Mouse (Mus musculus) lung, postnatal 25 days (tissue): Measurements from ENCODE around the gene Ets1.
A peak's percentile ranks its signal among the peaks of the same experiment; 100 is the strongest.

Experiments used
- DNase-seq: peaks from one replicate; pipeline ENCODE4 v3.0.0; 2022; ENCODE audit warnings: low spot score

The Ets1 gene

DNA sequence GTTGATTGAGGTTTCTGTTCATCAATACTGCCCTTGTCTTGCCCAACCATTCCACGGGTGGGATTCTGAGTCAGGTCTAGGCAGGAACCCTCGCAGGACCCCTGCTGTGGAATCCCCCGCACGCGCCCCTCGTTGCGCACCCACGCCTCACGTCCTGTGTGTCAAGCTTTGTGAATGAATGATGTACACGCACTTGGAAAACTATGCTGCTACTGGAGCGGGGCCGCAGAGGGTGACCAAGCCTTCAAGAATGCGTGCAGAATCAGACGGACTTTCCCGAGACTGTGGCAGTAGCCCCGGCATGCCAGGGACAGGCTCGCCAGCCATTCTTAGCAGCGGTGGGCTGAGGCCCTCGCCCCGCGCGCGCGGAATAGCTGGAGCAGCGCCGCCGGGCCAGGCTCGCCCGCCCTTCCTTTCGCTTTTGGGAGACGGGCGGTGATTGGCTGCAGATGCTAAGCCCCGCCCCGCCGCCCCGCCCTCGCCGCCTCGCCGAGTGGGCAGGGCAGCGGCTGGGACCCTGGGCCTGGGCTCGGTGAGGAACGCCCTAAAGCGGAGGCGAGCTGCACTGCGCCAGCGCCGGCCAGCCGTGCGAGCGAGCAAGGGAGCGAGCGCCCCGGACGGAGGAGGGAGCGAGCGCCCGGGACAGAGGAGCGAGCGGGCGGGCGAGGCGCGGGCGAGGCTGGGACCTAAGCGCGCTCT lies 59.6 kb downstream of the Ets1 start:
- DNase-seq: peak; percentile 98

DNA sequence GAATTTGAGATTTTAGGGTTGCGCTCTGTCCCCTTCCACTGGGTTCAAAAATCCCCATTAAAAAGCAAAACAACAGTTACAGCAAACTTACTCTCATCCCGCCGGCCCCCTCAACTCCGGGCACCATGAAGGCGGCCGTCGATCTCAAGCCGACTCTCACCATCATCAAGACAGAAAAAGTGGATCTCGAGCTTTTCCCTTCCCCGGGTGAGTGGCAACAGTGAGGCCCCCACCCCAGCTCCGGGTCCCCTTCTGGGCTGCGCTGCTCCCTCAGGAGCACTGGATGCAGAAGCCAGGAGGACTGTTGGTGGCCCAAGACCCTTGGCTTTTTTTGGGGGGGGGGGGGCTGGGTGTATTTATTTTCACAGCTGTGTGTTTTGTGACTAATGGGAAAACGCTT lies 60.2 kb downstream of the Ets1 start:
- no peak for DNase-seq

DNA sequence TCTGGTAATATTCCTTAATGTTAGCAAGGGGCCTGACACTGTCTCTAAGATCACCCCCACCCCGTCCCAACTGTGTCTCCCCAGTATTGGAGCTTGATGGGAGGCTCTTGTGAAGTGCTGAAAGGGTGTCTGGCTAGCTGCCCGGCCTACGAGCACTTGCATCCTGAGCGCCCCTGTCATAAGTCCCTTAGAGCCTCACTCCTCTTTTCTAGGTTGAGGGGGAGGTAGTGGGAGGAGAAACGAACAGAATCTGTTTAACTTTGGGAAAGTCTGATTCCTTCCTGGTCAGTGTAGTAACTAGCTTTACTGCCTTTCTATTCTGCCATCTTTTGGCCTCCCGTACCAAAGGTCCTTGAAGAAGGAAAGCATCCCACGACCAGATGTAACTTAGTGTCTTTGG lies 60.7 kb downstream of the Ets1 start:
- DNase-seq: peak; percentile 72

DNA sequence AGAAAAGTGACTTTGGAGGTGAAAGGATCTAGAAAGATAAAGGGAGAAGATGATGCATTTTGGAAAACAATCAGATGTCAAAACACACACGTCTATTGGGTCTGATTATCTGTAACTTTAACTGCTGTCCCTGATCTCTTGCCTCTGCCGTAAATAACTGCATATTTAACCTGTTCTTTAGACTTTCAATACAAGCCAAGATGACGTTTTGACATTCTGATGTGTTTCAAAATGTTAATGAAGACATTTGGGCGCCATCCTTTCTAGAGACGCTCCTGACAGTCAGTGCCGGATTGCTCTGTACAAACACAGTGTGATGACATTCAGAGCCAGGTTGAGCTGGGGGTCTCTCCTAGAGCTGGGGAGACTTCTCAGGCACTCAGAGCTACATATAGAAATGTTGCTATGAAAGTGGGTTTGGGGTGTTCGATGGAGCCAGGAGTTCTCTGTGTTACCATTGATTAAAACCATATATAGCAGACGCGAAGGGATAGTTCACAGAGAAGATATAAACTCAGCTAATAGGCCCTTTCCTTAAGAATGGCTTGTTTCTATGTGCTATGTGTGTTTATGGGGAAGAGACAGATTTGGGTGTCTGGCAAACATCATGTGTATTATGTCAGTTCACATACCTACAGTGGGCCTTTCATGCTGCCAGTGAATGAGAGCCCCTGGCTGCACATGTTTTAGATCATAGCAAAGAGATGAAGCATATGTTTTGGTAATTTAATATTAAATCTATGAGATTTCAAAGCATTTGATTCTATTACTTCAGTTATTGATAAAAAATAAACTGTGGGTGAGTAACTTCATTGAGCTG lies 61.5 kb downstream of the Ets1 start:
- DNase-seq: no peak

DNA sequence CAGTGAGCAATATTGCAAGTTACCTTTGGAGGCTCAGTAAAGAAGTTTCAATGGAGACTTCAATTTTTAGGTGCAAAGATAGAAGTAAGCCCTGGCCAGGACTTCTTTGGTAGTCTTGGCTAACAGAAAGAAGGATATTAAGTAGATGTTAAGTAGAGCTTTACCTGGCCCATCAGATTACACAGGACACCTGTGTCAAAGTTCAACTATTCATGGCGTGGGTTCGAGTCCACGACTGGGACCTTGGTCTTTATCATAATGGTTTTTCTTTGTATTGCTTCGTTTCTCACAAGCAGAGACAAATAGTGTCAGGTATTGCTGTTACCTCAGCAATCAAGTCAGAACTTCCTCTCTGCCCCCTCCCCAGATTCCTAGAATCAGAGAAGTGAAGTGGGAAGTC lies 62.7 kb downstream of the Ets1 start:
- no peak for DNase-seq

GRCm38 (mm10) chr9:32699391-32699841 lies 63.4 kb downstream of the Ets1 start:
- DNase-seq: no peak

DNA sequence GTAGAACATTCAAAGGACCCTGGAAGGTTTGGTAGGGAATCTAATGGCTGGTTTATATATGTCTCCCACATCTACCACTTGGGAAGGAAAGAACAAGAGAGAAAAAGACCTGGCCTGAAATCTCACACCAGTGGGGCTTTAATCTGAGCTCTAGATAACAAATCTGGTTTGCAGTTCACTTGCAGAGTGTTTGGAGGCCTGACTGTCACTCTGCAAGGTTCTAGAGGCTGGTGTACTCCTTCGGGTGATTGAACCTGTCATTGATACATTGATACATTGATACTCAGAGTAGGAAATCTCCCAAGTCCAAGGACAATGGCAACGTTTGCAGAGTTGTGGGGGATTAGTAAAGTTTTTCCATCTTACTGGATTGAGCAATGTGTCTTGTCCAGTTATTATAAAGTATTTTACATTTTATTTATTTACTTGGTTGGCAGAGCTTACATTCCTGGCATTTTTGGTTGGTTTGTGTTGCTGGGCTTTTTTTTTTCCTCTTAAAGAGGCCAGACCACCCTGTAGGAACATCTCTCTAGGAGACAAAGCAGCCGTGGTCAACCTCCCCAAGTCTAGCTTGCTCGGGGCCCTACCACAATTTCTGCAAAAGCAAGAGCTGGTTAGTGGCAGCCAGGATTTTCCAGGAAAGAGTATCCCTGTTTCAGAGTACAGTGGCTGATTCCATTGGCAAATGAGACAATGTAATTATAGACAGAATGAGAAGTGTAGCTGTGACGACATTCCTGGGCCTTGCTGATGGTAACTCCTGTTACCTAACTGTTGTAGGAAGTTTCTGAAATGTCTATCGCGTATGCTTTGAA lies 64.3 kb downstream of the Ets1 start:
- DNase-seq: no peak

DNA sequence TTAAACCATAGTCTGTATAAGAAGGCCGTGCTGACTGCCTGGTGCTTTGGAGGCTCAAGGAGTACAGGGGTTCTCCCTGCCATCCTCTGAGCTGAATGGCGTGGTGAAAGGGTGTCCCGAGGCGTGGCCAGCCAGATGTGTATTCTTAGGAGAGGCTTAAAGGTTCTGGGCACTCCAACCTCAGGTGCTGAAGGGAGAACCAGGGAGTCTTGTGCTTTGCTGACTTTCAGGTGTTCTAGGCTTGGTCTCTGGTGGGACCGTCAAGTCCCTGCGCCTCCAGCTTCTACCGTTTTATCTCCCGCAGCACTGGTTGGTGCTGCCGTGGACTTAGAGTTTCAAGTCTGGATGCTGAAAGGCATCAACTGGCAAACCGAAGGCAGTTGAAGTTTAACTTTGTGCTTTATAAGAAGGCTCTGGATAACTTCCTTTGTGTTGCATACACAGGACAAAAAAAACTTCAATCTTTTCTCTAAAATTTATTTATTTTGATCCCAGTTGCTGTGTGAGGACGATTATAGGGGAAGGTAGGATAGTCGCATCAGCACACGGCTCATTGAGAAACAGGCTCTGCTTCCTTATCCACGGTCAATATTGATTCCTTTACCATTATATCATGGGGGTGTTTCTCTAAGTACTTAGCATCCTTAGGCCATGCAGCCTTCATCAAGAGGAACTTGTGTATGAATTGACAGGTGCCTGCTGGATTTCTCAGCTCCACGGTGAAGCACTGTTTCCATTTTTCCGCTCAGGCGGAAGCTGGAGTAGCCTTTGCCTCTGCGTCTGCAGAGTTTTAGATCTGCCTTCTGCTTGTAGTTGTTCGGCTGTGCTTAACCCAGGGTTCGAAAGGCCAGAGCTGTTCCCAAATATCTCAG lies 65.3 kb downstream of the Ets1 start:
- no peak for DNase-seq

DNA sequence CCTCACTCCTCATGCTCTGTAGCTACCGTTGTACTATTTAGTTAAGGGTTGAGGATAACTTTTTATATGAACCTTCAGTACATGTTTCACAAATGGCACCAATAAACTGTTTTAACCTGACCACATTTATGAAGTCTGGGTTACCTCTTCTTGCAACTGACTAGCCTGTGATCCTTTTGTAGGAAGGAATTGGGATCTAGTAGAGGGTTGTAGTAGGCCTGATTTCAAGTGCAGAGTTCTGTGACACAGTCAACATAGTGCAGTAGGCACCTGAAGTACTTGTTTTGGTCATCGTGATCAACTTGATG lies 65.9 kb downstream of the Ets1 start:
- DNase-seq: no peak

GRCm38 (mm10) chr9:32702836-32703395 lies 66.9 kb downstream of the Ets1 start:
- no peak for DNase-seq

GRCm38 (mm10) chr9:32703976-32704745 lies 68.1 kb downstream of the Ets1 start:
- no peak for DNase-seq

DNA sequence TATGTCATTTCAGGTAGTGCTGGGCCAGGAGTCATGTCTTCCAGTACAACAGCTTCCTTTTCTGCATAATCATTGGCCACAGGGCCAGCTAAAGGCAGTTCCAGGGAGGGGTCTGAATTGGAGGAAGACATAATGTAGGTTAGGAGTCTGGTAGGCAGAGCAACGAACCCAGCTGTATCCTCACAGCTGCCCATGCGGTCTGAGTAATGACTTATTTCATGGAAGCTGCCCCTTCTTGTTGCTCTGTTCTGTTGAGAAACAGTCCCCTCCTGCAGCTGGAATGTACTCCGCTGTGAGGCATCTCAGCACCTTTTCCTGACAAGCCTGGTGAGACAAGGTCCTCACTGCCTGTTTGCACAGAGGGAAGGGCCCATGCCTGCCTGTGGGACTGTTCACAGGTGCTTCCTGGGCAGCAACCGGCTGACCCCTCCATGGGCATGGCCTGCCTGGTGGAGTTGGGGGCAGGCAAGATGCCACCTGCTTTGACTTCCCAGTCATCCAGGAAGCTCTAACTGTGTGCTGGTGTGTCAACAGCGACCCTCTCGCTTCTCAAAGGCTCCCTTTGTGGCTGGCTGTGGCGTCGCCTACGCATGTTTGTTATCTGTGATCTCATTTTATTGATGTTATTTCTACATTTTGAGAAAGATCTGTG lies 69.9 kb downstream of the Ets1 start:
- no peak for DNase-seq

DNA sequence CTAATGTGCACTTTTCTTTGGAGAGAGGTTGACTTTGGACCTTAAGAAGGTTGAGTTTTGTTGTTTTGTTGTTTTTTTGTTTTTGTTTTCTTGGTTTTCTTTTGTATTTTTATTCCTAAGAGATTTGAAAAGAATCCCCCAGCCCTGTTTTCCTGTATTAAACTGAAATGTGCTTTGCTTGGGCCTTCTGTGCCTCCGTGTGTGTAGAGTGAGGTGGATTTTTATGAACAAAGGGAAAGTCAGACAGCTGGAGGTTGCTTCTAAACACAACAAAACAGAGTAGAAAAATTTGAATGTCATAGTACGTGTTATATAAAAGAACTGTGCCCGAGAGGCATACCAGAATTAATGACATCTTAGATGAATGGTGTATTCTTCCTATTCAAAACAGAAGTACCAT lies 71.4 kb downstream of the Ets1 start:
- DNase-seq: no peak

- no peak for DNase-seq
These were observed 72.5 kb downstream of the Ets1 start for GRCm38 (mm10) chr9:32708491-32708890.

- DNase-seq: peak; percentile 78
These were observed 73.3 kb downstream of the Ets1 start for GRCm38 (mm10) chr9:32709359-32709758.

- DNase-seq: no peak
These were observed 74.0 kb downstream of the Ets1 start for GRCm38 (mm10) chr9:32709764-32710734.

- DNase-seq: no peak
These were observed 75.1 kb downstream of the Ets1 start for GRCm38 (mm10) chr9:32710987-32711652.

DNA sequence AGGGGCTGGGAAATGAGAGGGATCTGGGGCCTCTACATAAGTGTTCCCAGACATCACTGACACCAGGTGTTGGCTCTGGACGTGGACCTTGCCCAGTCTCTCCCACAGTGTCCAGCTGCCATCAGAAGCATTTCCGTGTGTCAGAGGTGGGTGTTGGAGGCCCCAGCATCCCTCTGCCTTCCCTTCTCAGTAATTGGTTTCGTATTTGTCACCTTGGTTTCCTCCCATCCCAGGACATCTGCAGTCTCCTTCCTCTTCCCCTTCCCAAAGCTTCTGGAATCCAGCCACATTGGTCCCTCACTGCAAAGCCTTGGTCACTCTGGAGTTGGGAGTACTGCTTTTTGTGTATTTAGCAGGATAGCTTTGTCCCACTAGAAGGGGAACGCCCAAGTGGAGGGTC lies 75.7 kb downstream of the Ets1 start:
- DNase-seq: no peak
